Mouse (Mus musculus): ENCODE results near the gene Ptprh.

GRCm38 (mm10) chr7:4647992-4648391, 44.2 kb upstream of the Ptprh start:
- TF ChIP-seq POLR2A (IDR thresholded peaks at IDR 0.05; ENCODE audit: insufficient read depth, low read length) (no peak), CTCF (IDR thresholded peaks at IDR 0.05; ENCODE audit: low read depth, low read length) (no peak)
